Mouse (Mus musculus) ES-E14 (cell line): ENCODE measurements around the gene Ackr4.

Source experiments
- HCFC1 ChIP-seq: IDR thresholded peaks from 2 replicates; pipeline ENCODE4 v1.6.1; 2012; ENCODE audit warnings: low read length, inconsistent platforms, borderline replicate concordance; ENCODE audit not compliant: insufficient read depth
- MAFK ChIP-seq: IDR thresholded peaks from 2 replicates; pipeline ENCODE4 v1.6.1; 2014; ENCODE audit warnings: mild to moderate bottlenecking, low read depth, low read length, inconsistent platforms; ENCODE audit not compliant: insufficient read depth
- ZC3H11A ChIP-seq: IDR thresholded peaks from 2 replicates; pipeline ENCODE4 v1.6.1; 2012; ENCODE audit warnings: low read depth, mild to moderate bottlenecking, inconsistent platforms, low read length, borderline replicate concordance

GRCm38 (mm10) chr9:104161117-104161516 lies 34.4 kb upstream of the Ackr4 start:
- no peak for TF ChIP-seq MAFK
- TF ChIP-seq ZC3H11A = no peak
- no peak for TF ChIP-seq HCFC1
